Mouse (Mus musculus) hindbrain, embryonic 11.5 days (tissue): ENCODE data around the gene Prom2. TPM values are rescaled to one million over a fixed set of nuclear protein-coding genes. Genes with fewer than 3 reads are reported as not detected.

Experiments used
- ATAC-seq: fragments of 200-750 bp; cut with Nextera tagmentation; 2 replicates; pipeline ENCODE4 v1.8.0; 2017; ENCODE audit warnings: mild to moderate bottlenecking, moderate TSS enrichment, moderate library complexity; ENCODE audit not compliant: low FRiP score
- DNase-seq: peaks from one replicate; pipeline ENCODE4 v3.0.0-alpha.2; 2015; ENCODE audit warnings: low spot score
- H3K27ac ChIP-seq: fragments of 300-500 bp; sonication (generic); 2 replicates; pipeline ENCODE4 v1.5.1; 2014; ENCODE audit warnings: mild to moderate bottlenecking, low read depth, low read length
- H3K27me3 ChIP-seq: fragments of 300-500 bp; sonication (generic); 2 replicates; pipeline ENCODE4 v1.6.1; 2014; ENCODE audit warnings: mild to moderate bottlenecking, low read length, moderate library complexity, mixed read lengths; ENCODE audit not compliant: control insufficient read depth, insufficient read depth
- H3K36me3 ChIP-seq: fragments of 300-500 bp; sonication (generic); 2 replicates; pipeline ENCODE4 v1.6.1; 2014; ENCODE audit warnings: mild to moderate bottlenecking, low read length, moderate library complexity, mixed read lengths; ENCODE audit not compliant: control insufficient read depth, insufficient read depth
- H3K4me1 ChIP-seq: fragments of 300-500 bp; sonication (generic); replicated peaks from 2 replicates; pipeline ENCODE4 v1.6.1; 2014; ENCODE audit warnings: low read length, mixed read lengths; ENCODE audit not compliant: control insufficient read depth, insufficient read depth
- H3K4me2 ChIP-seq: fragments of 300-500 bp; sonication (generic); replicated peaks from 2 replicates; pipeline ENCODE4 v1.6.1; 2014; ENCODE audit warnings: mild to moderate bottlenecking, low read depth, low read length
- H3K4me3 ChIP-seq: fragments of 300-500 bp; sonication (generic); 2 replicates; pipeline ENCODE4 v1.5.1; 2014; ENCODE audit warnings: low read depth, low read length
- H3K9ac ChIP-seq: fragments of 300-500 bp; sonication (generic); 2 replicates; pipeline ENCODE4 v1.6.1; 2014; ENCODE audit warnings: low read depth, low read length
- H3K9me3 ChIP-seq: fragments of 300-500 bp; sonication (generic); 2 replicates; pipeline ENCODE4 v1.6.1; 2016; ENCODE audit warnings: low read length; ENCODE audit not compliant: control insufficient read depth
- WGBS: fragments of 180-500 bp; shearing (Covaris S2); extraction: QIAGEN DNeasy Blood & Tissue Kit; methylation state at CpG from one replicate; pipeline ENCODE4 v1.1.7; 2014; 5-methylcytosine and 5-hydroxymethylcytosine counted together
- polyA plus RNA-seq: library from polyadenylated mRNA; unstranded; fragments of >200 nt; fragmentation: Nextera tagmentation; extraction: Ambion mirVana; gene quantifications from 2 replicates; pipeline ENCODE4 v1.2.1, GENCODE M21; 2014

Gene Prom2
- polyA plus RNA-seq, 1 experiment from 2014 or later, result 0.86 TPM

- DNase-seq, result no peak
- H3K4me3 ChIP-seq, result no peak overlapping the region
- H3K27ac ChIP-seq, result no peak overlapping the region
- no peak for ATAC-seq
- no peaks in the 10 kb centered on the region for H3K9me3 ChIP-seq
- no peak overlapping the region for H3K9ac ChIP-seq
- H3K27me3 ChIP-seq, result no peaks in the 10 kb centered on the region
- H3K4me1 ChIP-seq, result peaks cover 2% of the 10 kb centered on the region; the same call in 1 of the 2 replicates
- H3K4me2 ChIP-seq, result no peak overlapping the region
- H3K36me3 ChIP-seq, result no peaks in the 10 kb centered on the region
Observed at GRCm38 (mm10) chr2:127520123-127520522, 21.1 kb downstream of the Prom2 start.

GRCm38 (mm10) chr2:127519308-127519707, 22.0 kb downstream of the Prom2 start:
- 79% methylated on average over 5 of the region's 5 CpGs for WGBS
- DNase-seq (no peak), ATAC-seq (no peak)
- Histone ChIP-seq H3K4me1 (peaks cover 2% of the 10 kb centered on the region; the same call in 1 of the 2 replicates), H3K27ac (no peak overlapping the region), H3K4me3 (no peak overlapping the region), H3K4me2 (no peak overlapping the region), H3K36me3 (no peaks in the 10 kb centered on the region), H3K27me3 (no peaks in the 10 kb centered on the region), H3K9ac (no peak overlapping the region), H3K9me3 (no peaks in the 10 kb centered on the region)

- ATAC-seq, result no peak
- no peaks in the 10 kb centered on the region for H3K9me3 ChIP-seq
- DNase-seq, result no peak
- no peak overlapping the region for H3K9ac ChIP-seq
- no peaks in the 10 kb centered on the region for H3K36me3 ChIP-seq
- H3K4me2 ChIP-seq, result no peak overlapping the region
- WGBS, result 53% methylated on average over 3 of the region's 3 CpGs
- H3K4me1 ChIP-seq, result peaks cover 2% of the 10 kb centered on the region; the same call in 1 of the 2 replicates
- no peak overlapping the region for H3K4me3 ChIP-seq
- H3K27ac ChIP-seq, result no peak overlapping the region
- H3K27me3 ChIP-seq, result no peaks in the 10 kb centered on the region
Observed at GRCm38 (mm10) chr2:127518831-127519230, 22.4 kb downstream of the Prom2 start.

GRCm38 (mm10) chr2:127518273-127518672, 23.0 kb downstream of the Prom2 start:
- peaks cover 2% of the 10 kb centered on the region; the same call in 1 of the 2 replicates for H3K4me1 ChIP-seq
- ATAC-seq (no peak), DNase-seq (no peak)
- H3K9ac ChIP-seq, result no peak overlapping the region
- H3K27me3 ChIP-seq, result no peaks in the 10 kb centered on the region
- no peaks in the 10 kb centered on the region for H3K9me3 ChIP-seq
- WGBS, result 56% methylated on average over 3 of the region's 3 CpGs
- H3K4me2 ChIP-seq, result no peak overlapping the region
- no peak overlapping the region for H3K27ac ChIP-seq
- H3K4me3 ChIP-seq, result no peak overlapping the region
- H3K36me3 ChIP-seq, result no peaks in the 10 kb centered on the region

- Histone ChIP-seq H3K4me3 (no peak overlapping the region), H3K36me3 (no peaks in the 10 kb centered on the region), H3K9ac (no peak overlapping the region), H3K4me1 (peaks cover 2% of the 10 kb centered on the region; the same call in 1 of the 2 replicates), H3K4me2 (no peak overlapping the region), H3K27ac (no peak overlapping the region), H3K27me3 (no peaks in the 10 kb centered on the region), H3K9me3 (no peaks in the 10 kb centered on the region)
- no peak for DNase-seq
- WGBS, result 79% methylated on average over 8 of the region's 8 CpGs
- no peak for ATAC-seq
Observed at GRCm38 (mm10) chr2:127517081-127517480, 24.2 kb downstream of the Prom2 start.

- no peak overlapping the region for H3K9ac ChIP-seq
- H3K9me3 ChIP-seq, result no peaks in the 10 kb centered on the region
- H3K4me3 ChIP-seq, result no peak overlapping the region
- no peaks in the 10 kb centered on the region; the same call in 1 of the 2 replicates for H3K4me1 ChIP-seq
- WGBS, result 81% methylated on average over 9 of the region's 9 CpGs
- ATAC-seq (no peak), DNase-seq (no peak)
- H3K27me3 ChIP-seq, result no peaks in the 10 kb centered on the region
- H3K36me3 ChIP-seq, result no peaks in the 10 kb centered on the region
- no peak overlapping the region for H3K4me2 ChIP-seq
- H3K27ac ChIP-seq, result no peak overlapping the region
Observed at GRCm38 (mm10) chr2:127514380-127515124, 26.7 kb downstream of the Prom2 start.

- DNase-seq (no peak), ATAC-seq (no peak)
- no peaks in the 10 kb centered on the region; the same call in 1 of the 2 replicates for H3K4me1 ChIP-seq
- no peaks in the 10 kb centered on the region for H3K36me3 ChIP-seq
- no peak overlapping the region for H3K4me2 ChIP-seq
- H3K27ac ChIP-seq, result no peak overlapping the region
- 58% methylated on average over 3 of the region's 3 CpGs for WGBS
- H3K9me3 ChIP-seq, result no peaks in the 10 kb centered on the region
- H3K4me3 ChIP-seq, result no peak overlapping the region
- H3K9ac ChIP-seq, result no peak overlapping the region
- H3K27me3 ChIP-seq, result no peaks in the 10 kb centered on the region
Observed at GRCm38 (mm10) chr2:127513244-127513643, 28.0 kb downstream of the Prom2 start.

- no peaks in the 10 kb centered on the region for H3K36me3 ChIP-seq
- no peak for DNase-seq
- no peak overlapping the region for H3K27ac ChIP-seq
- no peaks in the 10 kb centered on the region for H3K27me3 ChIP-seq
- H3K9me3 ChIP-seq, result no peaks in the 10 kb centered on the region
- no peaks in the 10 kb centered on the region; the same call in 1 of the 2 replicates for H3K4me1 ChIP-seq
- H3K4me2 ChIP-seq, result no peak overlapping the region
- WGBS, result 40% methylated on average over 4 of the region's 4 CpGs
- H3K9ac ChIP-seq, result no peak overlapping the region
- H3K4me3 ChIP-seq, result no peak overlapping the region
- peak; percentile 23; the same call in 1 of the 2 replicates for ATAC-seq
Observed at GRCm38 (mm10) chr2:127511426-127511825, 29.8 kb downstream of the Prom2 start.
